Mouse (Mus musculus) stomach, postnatal 0 days (tissue): Measurements from ENCODE around the gene Pdzd11.

ENCODE experiments used
- CTCF ChIP-seq: IDR thresholded peaks from 2 replicates; pipeline ENCODE4 v1.5.1; 2016; ENCODE audit warnings: antibody characterized with exemption, low read depth, mild to moderate bottlenecking, moderate library complexity
- EP300 ChIP-seq: optimal IDR thresholded peaks from 2 replicates; pipeline ENCODE3; 2016; ENCODE audit warnings: antibody characterized with exemption

DNA sequence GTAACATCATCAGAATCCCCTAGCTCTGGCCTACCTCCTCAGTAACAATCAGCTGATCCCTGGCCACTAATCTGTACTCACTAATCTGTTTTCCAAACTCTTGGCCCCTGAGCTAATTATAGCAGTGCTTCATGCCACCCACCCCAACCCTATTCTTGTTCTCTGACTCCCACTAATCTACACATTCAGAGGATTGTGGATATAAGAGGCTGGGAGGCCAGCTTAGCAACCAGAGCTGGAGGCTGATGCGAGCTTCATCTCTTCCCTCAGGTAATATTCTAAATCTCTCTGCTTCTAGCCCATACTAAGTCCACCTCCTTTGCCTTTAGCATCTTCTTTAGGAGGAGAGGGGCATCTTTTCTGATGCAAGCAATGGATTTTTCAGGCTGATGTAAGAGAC, 21.1 kb downstream of the Pdzd11 start, which contains the start of gene Arr3:
- TF ChIP-seq CTCF (no peak), EP300 (no peak)
